Mouse (Mus musculus): ENCODE measurements around the gene Hnrnpr. TPM values are rescaled to one million over a fixed set of nuclear protein-coding genes. Genes with fewer than 3 reads are reported as not detected.

The Hnrnpr gene
- polyA plus RNA-seq, 1 experiment from 2014 or later = 68.5 TPM

- peaks cover 33% of the 10 kb centered on the region for H3K4me1 ChIP-seq (replicated peaks)
- under 1% methylated on average over 80 of the region's 81 CpGs for WGBS (ENCODE audit: insufficient replicate concordance)
- no peaks in the 10 kb centered on the region; the same call in 1 of the 2 replicates for H3K27me3 ChIP-seq
- peaks cover 4% of the 10 kb centered on the region for H3K36me3 ChIP-seq
- H3K4me3 ChIP-seq (replicated peaks) = peak overlapping the region; percentile 98
- ATAC-seq (ENCODE audit: low read depth) (peak; percentile 77), DNase-seq (peak; percentile 83)
- H3K4me2 ChIP-seq = peak overlapping the region; percentile 98
- peak overlapping the region; percentile 99 for H3K27ac ChIP-seq
- H3K9me3 ChIP-seq (replicated peaks) = no peaks in the 10 kb centered on the region
- H3K9ac ChIP-seq = peak overlapping the region; percentile 99
Measured at GRCm38 (mm10) chr4:136311042-136311999, 579 bp downstream of the Hnrnpr start.

GRCm38 (mm10) chr4:136312616-136313015 is 1.9 kb downstream of the Hnrnpr start:
- peak overlapping the region; percentile 98 for H3K4me2 ChIP-seq
- DNase-seq (no peak), ATAC-seq (ENCODE audit: low read depth) (no peak)
- H3K9ac ChIP-seq = peak overlapping the region; percentile 99
- H3K27ac ChIP-seq = peak overlapping the region; percentile 99
- H3K36me3 ChIP-seq = peaks cover 16% of the 10 kb centered on the region
- H3K4me3 ChIP-seq (replicated peaks) = peak overlapping the region; percentile 98
- H3K9me3 ChIP-seq (replicated peaks) = no peaks in the 10 kb centered on the region
- H3K27me3 ChIP-seq = no peaks in the 10 kb centered on the region
- peaks cover 33% of the 10 kb centered on the region for H3K4me1 ChIP-seq (replicated peaks)
- WGBS (ENCODE audit: insufficient replicate concordance) = 16% methylated on average over 4 of the region's 4 CpGs

GRCm38 (mm10) chr4:136317667-136318066 is 6.9 kb downstream of the Hnrnpr start:
- Histone ChIP-seq H3K4me1 (replicated peaks) (peaks cover 15% of the 10 kb centered on the region), H3K9ac (no peak overlapping the region), H3K4me2 (no peak overlapping the region), H3K27ac (no peak overlapping the region), H3K9me3 (replicated peaks) (no peaks in the 10 kb centered on the region), H3K27me3 (no peaks in the 10 kb centered on the region), H3K36me3 (peaks cover 63% of the 10 kb centered on the region), H3K4me3 (replicated peaks) (no peak overlapping the region)
- ATAC-seq (ENCODE audit: low read depth) (no peak), DNase-seq (no peak)
- 97% methylated on average over 4 of the region's 4 CpGs for WGBS (ENCODE audit: insufficient replicate concordance)

- Histone ChIP-seq H3K27me3 (no peaks in the 10 kb centered on the region), H3K9ac (no peak overlapping the region), H3K4me3 (replicated peaks) (no peak overlapping the region), H3K36me3 (peaks cover 83% of the 10 kb centered on the region), H3K4me2 (no peak overlapping the region), H3K27ac (no peak overlapping the region), H3K9me3 (replicated peaks) (no peaks in the 10 kb centered on the region), H3K4me1 (replicated peaks) (0 out of 2 replicates have a peak, but pooled peaks cover 1% of the 10 kb centered on the region)
- 82% methylated on average over 4 of the region's 4 CpGs for WGBS (ENCODE audit: insufficient replicate concordance)
- DNase-seq = no peak
- ATAC-seq (ENCODE audit: low read depth) = no peak
Measured at GRCm38 (mm10) chr4:136320016-136320415, 9.3 kb downstream of the Hnrnpr start.

GRCm38 (mm10) chr4:136324226-136324625 is 13.5 kb downstream of the Hnrnpr start:
- ATAC-seq (ENCODE audit: low read depth) (no peak), DNase-seq (no peak)
- no peak overlapping the region for H3K27ac ChIP-seq
- peaks cover 85% of the 10 kb centered on the region for H3K36me3 ChIP-seq
- H3K4me1 ChIP-seq (replicated peaks) = no peaks in the 10 kb centered on the region
- 95% methylated on average over 2 of the region's 2 CpGs for WGBS (ENCODE audit: insufficient replicate concordance)
- H3K27me3 ChIP-seq = no peaks in the 10 kb centered on the region
- H3K4me3 ChIP-seq (replicated peaks) = no peak overlapping the region
- H3K9me3 ChIP-seq (replicated peaks) = no peaks in the 10 kb centered on the region
- no peak overlapping the region for H3K4me2 ChIP-seq
- no peak overlapping the region for H3K9ac ChIP-seq

- no peak overlapping the region for H3K9ac ChIP-seq
- H3K9me3 ChIP-seq (replicated peaks) = no peaks in the 10 kb centered on the region
- WGBS (ENCODE audit: insufficient replicate concordance) = 86% methylated on average over 5 of the region's 5 CpGs
- H3K36me3 ChIP-seq = peaks cover 79% of the 10 kb centered on the region
- no peak overlapping the region for H3K4me3 ChIP-seq (replicated peaks)
- no peaks in the 10 kb centered on the region for H3K27me3 ChIP-seq
- H3K4me2 ChIP-seq = no peak overlapping the region
- no peak overlapping the region for H3K27ac ChIP-seq
- ATAC-seq (ENCODE audit: low read depth) = no peak
- H3K4me1 ChIP-seq (replicated peaks) = no peaks in the 10 kb centered on the region
- no peak for DNase-seq
Measured at GRCm38 (mm10) chr4:136327238-136327637, 16.5 kb downstream of the Hnrnpr start.

- H3K36me3 ChIP-seq = peaks cover 80% of the 10 kb centered on the region
- no peak overlapping the region for H3K4me2 ChIP-seq
- ATAC-seq (ENCODE audit: low read depth) (no peak), DNase-seq (no peak)
- H3K27ac ChIP-seq = no peak overlapping the region
- no peaks in the 10 kb centered on the region for H3K27me3 ChIP-seq
- H3K9ac ChIP-seq = no peak overlapping the region
- no peak overlapping the region for H3K4me3 ChIP-seq (replicated peaks)
- H3K4me1 ChIP-seq (replicated peaks) = no peaks in the 10 kb centered on the region
- no peaks in the 10 kb centered on the region for H3K9me3 ChIP-seq (replicated peaks)
Measured at GRCm38 (mm10) chr4:136328115-136328514, 17.4 kb downstream of the Hnrnpr start.

GRCm38 (mm10) chr4:136331709-136332108 is 21.0 kb downstream of the Hnrnpr start:
- H3K9ac ChIP-seq = no peak overlapping the region
- no peaks in the 10 kb centered on the region for H3K4me1 ChIP-seq (replicated peaks)
- DNase-seq = no peak
- no peak overlapping the region for H3K4me2 ChIP-seq
- H3K9me3 ChIP-seq (replicated peaks) = no peaks in the 10 kb centered on the region
- H3K27ac ChIP-seq = no peak overlapping the region
- no peak overlapping the region for H3K4me3 ChIP-seq (replicated peaks)
- peaks cover 72% of the 10 kb centered on the region for H3K36me3 ChIP-seq
- 90% methylated on average over 3 of the region's 3 CpGs for WGBS (ENCODE audit: insufficient replicate concordance)
- ATAC-seq (ENCODE audit: low read depth) = no peak
- H3K27me3 ChIP-seq = no peaks in the 10 kb centered on the region

GRCm38 (mm10) chr4:136333191-136333590 is 22.4 kb downstream of the Hnrnpr start:
- Histone ChIP-seq H3K9ac (no peak overlapping the region), H3K4me2 (no peak overlapping the region), H3K4me1 (replicated peaks) (no peaks in the 10 kb centered on the region), H3K36me3 (peaks cover 72% of the 10 kb centered on the region), H3K9me3 (replicated peaks) (no peaks in the 10 kb centered on the region), H3K27me3 (no peaks in the 10 kb centered on the region), H3K27ac (no peak overlapping the region), H3K4me3 (replicated peaks) (no peak overlapping the region)
- WGBS (ENCODE audit: insufficient replicate concordance) = 77% methylated on average over 3 of the region's 3 CpGs
- ATAC-seq (ENCODE audit: low read depth) = no peak
- DNase-seq = no peak

- H3K4me1 ChIP-seq (replicated peaks) = no peaks in the 10 kb centered on the region
- no peak overlapping the region for H3K4me2 ChIP-seq
- peaks cover 72% of the 10 kb centered on the region for H3K36me3 ChIP-seq
- no peak overlapping the region for H3K27ac ChIP-seq
- no peak overlapping the region for H3K4me3 ChIP-seq (replicated peaks)
- no peaks in the 10 kb centered on the region for H3K9me3 ChIP-seq (replicated peaks)
- DNase-seq (no peak), ATAC-seq (ENCODE audit: low read depth) (no peak)
- 50% methylated on average over 2 of the region's 2 CpGs for WGBS (ENCODE audit: insufficient replicate concordance)
- H3K27me3 ChIP-seq = no peaks in the 10 kb centered on the region
- no peak overlapping the region for H3K9ac ChIP-seq
Measured at GRCm38 (mm10) chr4:136335065-136335464, 24.3 kb downstream of the Hnrnpr start.

- ATAC-seq (ENCODE audit: low read depth) = no peak
- no peaks in the 10 kb centered on the region for H3K4me1 ChIP-seq (replicated peaks)
- H3K9ac ChIP-seq = no peak overlapping the region
- no peak for DNase-seq
- no peak overlapping the region for H3K4me3 ChIP-seq (replicated peaks)
- H3K27ac ChIP-seq = no peak overlapping the region
- H3K36me3 ChIP-seq = peaks cover 64% of the 10 kb centered on the region
- no peaks in the 10 kb centered on the region for H3K27me3 ChIP-seq
- no peak overlapping the region for H3K4me2 ChIP-seq
- 65% methylated on average over 4 of the region's 4 CpGs for WGBS (ENCODE audit: insufficient replicate concordance)
- H3K9me3 ChIP-seq (replicated peaks) = no peaks in the 10 kb centered on the region
Measured at GRCm38 (mm10) chr4:136337129-136337528, 26.4 kb downstream of the Hnrnpr start.

GRCm38 (mm10) chr4:136349616-136350015 is 38.9 kb downstream of the Hnrnpr start:
- H3K4me1 ChIP-seq (replicated peaks) = peaks cover 4% of the 10 kb centered on the region; the same call in 1 of the 2 replicates
- H3K4me3 ChIP-seq (replicated peaks) = no peak overlapping the region
- DNase-seq (no peak), ATAC-seq (ENCODE audit: low read depth) (no peak)
- no peak overlapping the region for H3K4me2 ChIP-seq
- H3K36me3 ChIP-seq = peaks cover 64% of the 10 kb centered on the region
- no peak overlapping the region for H3K27ac ChIP-seq
- H3K9ac ChIP-seq = no peak overlapping the region
- no peaks in the 10 kb centered on the region for H3K27me3 ChIP-seq
- no peaks in the 10 kb centered on the region for H3K9me3 ChIP-seq (replicated peaks)
- 72% methylated on average over 6 of the region's 6 CpGs for WGBS (ENCODE audit: insufficient replicate concordance)

Measured in liver, embryonic 13.5 days (tissue).